Mouse (Mus musculus): ENCODE results near the gene Rtn4r.

DNA sequence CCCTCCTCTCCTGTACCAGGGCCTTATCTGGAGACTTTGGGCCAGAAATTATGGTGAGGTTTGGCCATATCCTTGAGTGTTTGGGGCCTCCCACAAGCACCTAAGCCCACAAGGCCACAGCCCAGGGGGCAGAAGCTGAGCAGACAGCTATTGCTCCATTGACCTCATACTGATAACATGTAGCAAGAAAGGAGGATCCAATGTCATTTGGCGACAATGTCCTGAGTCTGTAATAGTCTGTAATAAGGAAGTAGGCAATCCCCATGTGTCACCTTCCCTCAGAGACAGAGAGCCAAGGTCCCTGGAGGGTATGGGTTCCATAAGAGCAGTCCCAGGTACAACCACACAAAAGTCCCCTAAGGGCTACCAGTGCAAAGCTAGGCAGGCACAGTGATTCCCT, 45.2 kb upstream of the Rtn4r start:
- TF ChIP-seq EP300 (IDR thresholded peaks at IDR 0.05) (no peak), CTCF (IDR thresholded peaks at IDR 0.05) (no peak)
